Mouse (Mus musculus) yolk sac, embryonic 10.5 days (tissue): ENCODE results near the gene Apom.

Experiments used
- DNase-seq: peaks from one replicate; pipeline ENCODE4 v3.0.0-alpha.2; 2017; ENCODE audit warnings: low spot score

Apom gene

GRCm38 (mm10) chr17:35096597-35096996 is 35.3 kb downstream of the Apom start:
- DNase-seq, result no peak

GRCm38 (mm10) chr17:35094475-35095365 is 37.1 kb downstream of the Apom start:
- no peak for DNase-seq

GRCm38 (mm10) chr17:35092403-35093198 is 39.2 kb downstream of the Apom start:
- DNase-seq, result no peak

- no peak for DNase-seq
Observed at GRCm38 (mm10) chr17:35090166-35090932, 41.5 kb downstream of the Apom start.

- peak; percentile 91 for DNase-seq
Observed at GRCm38 (mm10) chr17:35088825-35089644, 42.8 kb downstream of the Apom start, which contains the start of gene Abhd16a. TSS of gene Abhd16a (plus strand) at chr17:35089263.

- DNase-seq, result no peak
Observed at GRCm38 (mm10) chr17:35088151-35088550, 43.7 kb downstream of the Apom start.

GRCm38 (mm10) chr17:35085208-35085865 is 46.5 kb downstream of the Apom start, which contains the start of gene Ly6g6f:
TSS of gene Ly6g6f (minus strand) at chr17:35085610.
- no peak for DNase-seq

GRCm38 (mm10) chr17:35083929-35084497 is 47.8 kb downstream of the Apom start:
- DNase-seq, result no peak

- no peak for DNase-seq
Observed at GRCm38 (mm10) chr17:35082841-35083576, 48.8 kb downstream of the Apom start.

GRCm38 (mm10) chr17:35080710-35081109 is 51.1 kb downstream of the Apom start:
- DNase-seq, result no peak

GRCm38 (mm10) chr17:35080248-35080647 is 51.6 kb downstream of the Apom start:
- DNase-seq, result no peak

GRCm38 (mm10) chr17:35079778-35080177 is 52.1 kb downstream of the Apom start:
- no peak for DNase-seq
